Mouse (Mus musculus): Measurements from ENCODE around the gene Olfr472. TPM values are rescaled to one million over a fixed set of nuclear protein-coding genes. Genes with fewer than 3 reads are reported as not detected.
"Not testable (repeated sequence)": the region's sequence is repeated elsewhere in the genome, so short reads cannot be mapped to it uniquely, and the experiment has no call there.

Gene Olfr472
- polyA plus RNA-seq (2015; fragmentation: Nextera tagmentation; extraction: Ambion mirVana) = not detected in 2 replicates

- Histone ChIP-seq H3K36me3 (no peaks in the 10 kb centered on the region), H3K4me2 (no peak within 1 kb of the TSS), H3K9me3 (replicated peaks) (no peaks in the 10 kb centered on the region), H3K4me1 (no peaks in the 10 kb centered on the region), H3K27ac (replicated peaks) (no peak within 1 kb of the TSS), H3K9ac (replicated peaks) (no peak within 1 kb of the TSS), H3K27me3 (replicated peaks) (no peaks in the 10 kb centered on the region), H3K4me3 (replicated peaks) (no peak within 1 kb of the TSS)
- no peak for ATAC-seq (ENCODE audit: low FRiP score)
These were observed at the start of gene Olfr472 for GRCm38 (mm10) chr7:107897602-107898001. Gene Olfr472 (plus strand): TSS chr7:107897902.

DNA sequence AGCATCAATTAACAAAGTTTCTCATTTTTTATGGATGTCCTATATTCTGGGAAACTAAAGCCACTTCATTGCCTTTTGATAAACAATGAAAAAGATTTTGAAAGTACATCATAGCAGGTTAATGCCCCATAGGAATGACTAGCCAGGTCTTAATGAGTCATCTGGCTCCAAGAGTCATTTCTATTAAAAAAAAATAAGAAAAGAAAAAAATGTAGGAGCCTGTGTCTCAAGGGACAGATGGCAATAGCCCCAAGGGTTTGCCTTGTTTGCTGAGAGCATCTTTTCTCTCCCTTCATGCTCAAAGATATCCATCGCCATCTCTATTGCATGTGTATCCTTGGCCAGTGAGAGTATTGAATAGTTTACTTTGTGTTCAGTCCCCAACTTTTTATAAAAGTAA is 32.4 kb downstream of the Olfr472 start, which contains the start of gene Olfr473:
Olfr473 (plus strand) TSS at position 301 of the 400 bp plus-strand sequence.
- no peaks in the 10 kb centered on the region for H3K27me3 ChIP-seq (replicated peaks)
- H3K4me1 ChIP-seq = no peaks in the 10 kb centered on the region
- no peaks in the 10 kb centered on the region for H3K36me3 ChIP-seq
- H3K4me3 ChIP-seq (replicated peaks) = no peak within 1 kb of the TSS
- no peak within 1 kb of the TSS for H3K27ac ChIP-seq (replicated peaks)
- no peak within 1 kb of the TSS for H3K9ac ChIP-seq (replicated peaks)
- no peak for ATAC-seq (ENCODE audit: low FRiP score)
- no peaks in the 10 kb centered on the region for H3K9me3 ChIP-seq (replicated peaks)
- 100% methylated on average over 1 of the region's 1 CpGs for WGBS
- no peak within 1 kb of the TSS for H3K4me2 ChIP-seq

GRCm38 (mm10) chr7:107952539-107952938 is 54.8 kb downstream of the Olfr472 start:
- not testable (repeated sequence) for H3K4me3 ChIP-seq (replicated peaks); H3K9ac ChIP-seq (replicated peaks); H3K36me3 ChIP-seq; H3K9me3 ChIP-seq (replicated peaks); H3K4me1 ChIP-seq; H3K27ac ChIP-seq (replicated peaks); ATAC-seq (ENCODE audit: low FRiP score); H3K27me3 ChIP-seq (replicated peaks); H3K4me2 ChIP-seq
- 96% methylated on average over 12 of the region's 12 CpGs for WGBS

DNA sequence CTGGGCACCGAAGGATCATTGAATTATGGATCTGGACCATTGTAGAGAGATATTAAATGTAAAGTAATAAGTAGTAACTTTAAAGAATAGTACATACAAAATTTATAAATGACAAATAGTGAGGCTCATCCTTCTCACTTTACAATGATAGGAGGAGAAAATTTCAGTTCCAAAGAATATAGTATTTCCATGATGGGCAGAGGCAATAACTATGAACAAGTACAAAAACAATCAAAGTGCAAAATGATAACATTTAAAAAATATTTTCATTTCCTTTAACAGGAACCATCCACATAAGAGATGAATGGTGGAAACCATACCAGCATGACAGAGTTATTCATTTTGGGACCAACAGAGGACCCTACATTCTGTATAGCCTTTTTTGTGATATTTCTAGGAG is 56.6 kb downstream of the Olfr472 start, which contains the start of gene Olfr474:
Olfr474 (plus strand) TSS at position 301 of the 400 bp plus-strand sequence.
- no peak for ATAC-seq (ENCODE audit: low FRiP score)
- Histone ChIP-seq H3K4me3 (replicated peaks) (no peak within 1 kb of the TSS), H3K9me3 (replicated peaks) (no peaks in the 10 kb centered on the region), H3K9ac (replicated peaks) (no peak within 1 kb of the TSS), H3K36me3 (no peaks in the 10 kb centered on the region), H3K4me2 (no peak within 1 kb of the TSS), H3K27me3 (replicated peaks) (no peaks in the 10 kb centered on the region), H3K27ac (replicated peaks) (no peak within 1 kb of the TSS), H3K4me1 (no peaks in the 10 kb centered on the region)
- WGBS = 94% methylated on average over 1 of the region's 1 CpGs

Other genes with a start within 250 kb of the Olfr472 start
- 0.09 and 0.26 TPM in 2 replicates for gene Cyb5r2, start 139.9 kb upstream of the Olfr472 start, polyA plus RNA-seq (2015; fragmentation: Nextera tagmentation; extraction: Ambion mirVana)
- not detected in 2 replicates for gene Ovch2, start 96.7 kb upstream of the Olfr472 start, polyA plus RNA-seq (2015; fragmentation: Nextera tagmentation; extraction: Ambion mirVana)
- gene Olfr467, start 85.6 kb upstream of the Olfr472 start, polyA plus RNA-seq (2015; fragmentation: Nextera tagmentation; extraction: Ambion mirVana) = not detected in 2 replicates
- gene Olfr469, start 72.4 kb upstream of the Olfr472 start, polyA plus RNA-seq (2015; fragmentation: Nextera tagmentation; extraction: Ambion mirVana) = not detected in 2 replicates
- gene Olfr470, start 50.4 kb upstream of the Olfr472 start, polyA plus RNA-seq (2015; fragmentation: Nextera tagmentation; extraction: Ambion mirVana) = not detected in 2 replicates
- gene Olfr473, start 32.5 kb downstream of the Olfr472 start, polyA plus RNA-seq (2015; fragmentation: Nextera tagmentation; extraction: Ambion mirVana) = not detected in 2 replicates
- gene Olfr474, start 56.7 kb downstream of the Olfr472 start, polyA plus RNA-seq (2015; fragmentation: Nextera tagmentation; extraction: Ambion mirVana) = not detected in 2 replicates
- gene Olfr476, start 66.9 kb downstream of the Olfr472 start, polyA plus RNA-seq (2015; fragmentation: Nextera tagmentation; extraction: Ambion mirVana) = not detected in 2 replicates
- not detected in 2 replicates for gene Olfr477, start 88.8 kb downstream of the Olfr472 start, polyA plus RNA-seq (2015; fragmentation: Nextera tagmentation; extraction: Ambion mirVana)
- not detected in 2 replicates for gene Olfr478, start 136.1 kb downstream of the Olfr472 start, polyA plus RNA-seq (2015; fragmentation: Nextera tagmentation; extraction: Ambion mirVana)
- gene Olfr479, start 152.8 kb downstream of the Olfr472 start, polyA plus RNA-seq (2015; fragmentation: Nextera tagmentation; extraction: Ambion mirVana) = not detected in 2 replicates
- not detected in 2 replicates for gene Olfr480, start 169.4 kb downstream of the Olfr472 start, polyA plus RNA-seq (2015; fragmentation: Nextera tagmentation; extraction: Ambion mirVana)
- not detected in 2 replicates for gene Olfr481, start 182.0 kb downstream of the Olfr472 start, polyA plus RNA-seq (2015; fragmentation: Nextera tagmentation; extraction: Ambion mirVana)
- gene Olfr482, start 199.7 kb downstream of the Olfr472 start, polyA plus RNA-seq (2015; fragmentation: Nextera tagmentation; extraction: Ambion mirVana) = not detected in 2 replicates
- gene Olfr483, start 202.9 kb downstream of the Olfr472 start, polyA plus RNA-seq (2015; fragmentation: Nextera tagmentation; extraction: Ambion mirVana) = not detected in 2 replicates
- gene Olfr484, start 229.5 kb downstream of the Olfr472 start, polyA plus RNA-seq (2015; fragmentation: Nextera tagmentation; extraction: Ambion mirVana) = not detected in 2 replicates

All from neural tube, embryonic 15.5 days (tissue).